Mouse (Mus musculus): ENCODE measurements around the gene Sugp2.

The Sugp2 gene

GRCm38 (mm10) chr8:70222041-70222440, 12.0 kb upstream of the Sugp2 start:
- peak; percentile 34 for DNase-seq

DNA sequence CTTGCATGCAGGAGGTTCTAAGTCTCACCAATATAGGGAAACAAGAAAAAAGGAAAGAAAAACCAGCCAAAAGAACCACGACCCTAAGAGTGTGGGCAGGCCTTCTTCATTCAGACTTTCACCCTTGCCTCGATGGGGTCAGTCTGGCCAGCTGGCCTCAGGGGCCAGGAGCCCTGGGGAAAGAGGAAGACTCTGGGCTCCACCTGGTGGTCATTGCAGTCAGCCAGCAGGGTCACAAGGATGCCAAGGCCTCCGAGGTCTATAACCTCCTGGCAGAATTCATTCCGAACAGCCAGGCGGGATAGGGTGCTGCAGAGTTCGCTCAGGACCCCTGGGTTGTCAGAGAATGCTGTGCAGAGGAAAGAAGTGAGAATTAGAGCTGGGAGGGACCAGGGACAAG, 10.7 kb upstream of the Sugp2 start:
- DNase-seq: peak; percentile 89

- no peak for DNase-seq
Measured at GRCm38 (mm10) chr8:70227997-70228396, 6.0 kb upstream of the Sugp2 start.

DNA sequence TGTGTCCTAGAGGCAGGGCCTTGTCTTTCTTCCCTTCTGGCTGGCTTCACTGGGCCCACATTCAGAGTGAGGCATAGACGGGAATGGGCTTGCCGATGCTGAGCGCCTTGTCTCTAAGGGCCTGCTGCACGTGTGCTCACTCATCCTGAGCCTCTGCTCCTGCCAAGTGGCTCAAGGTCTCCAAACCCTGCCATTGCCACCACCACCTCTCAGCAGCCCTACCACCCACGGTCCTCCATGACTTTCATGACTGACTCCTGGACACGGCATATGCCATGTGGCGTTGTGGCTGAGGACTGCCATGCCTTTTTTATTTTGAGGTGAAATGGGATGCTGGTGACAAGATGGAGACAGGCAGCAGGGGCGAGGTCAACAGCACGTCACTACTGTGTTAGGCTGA, 3.2 kb upstream of the Sugp2 start:
- no peak for DNase-seq

- DNase-seq: no peak
Measured at GRCm38 (mm10) chr8:70233606-70234005, 420 bp upstream of the Sugp2 start.

- no peak for DNase-seq
Measured at GRCm38 (mm10) chr8:70234781-70235128, 729 bp downstream of the Sugp2 start.

GRCm38 (mm10) chr8:70237842-70238241, 3.8 kb downstream of the Sugp2 start:
- no peak for DNase-seq

DNA sequence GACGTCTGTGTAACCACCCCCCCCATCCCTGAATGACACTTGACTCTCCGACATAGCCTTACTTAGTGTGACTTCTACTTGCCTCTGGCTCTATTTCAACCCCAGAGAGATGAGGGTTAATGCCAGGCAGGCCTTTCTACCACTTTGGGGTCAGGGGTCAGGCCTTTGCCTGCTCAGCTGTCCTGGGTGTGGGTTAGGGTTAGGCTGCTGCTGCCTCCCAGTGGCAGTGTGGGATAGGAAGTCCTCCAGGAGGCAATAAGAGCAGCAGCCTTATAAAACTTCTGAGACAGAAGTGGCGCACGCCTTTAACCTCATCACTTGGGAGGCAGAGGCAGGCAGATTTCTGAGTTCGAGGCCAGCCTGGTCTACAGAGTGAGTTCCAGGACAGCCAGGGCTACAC, 6.6 kb downstream of the Sugp2 start:
- peak; percentile 33 for DNase-seq

- DNase-seq: no peak
Measured at GRCm38 (mm10) chr8:70246622-70247021, 12.6 kb downstream of the Sugp2 start.

DNA sequence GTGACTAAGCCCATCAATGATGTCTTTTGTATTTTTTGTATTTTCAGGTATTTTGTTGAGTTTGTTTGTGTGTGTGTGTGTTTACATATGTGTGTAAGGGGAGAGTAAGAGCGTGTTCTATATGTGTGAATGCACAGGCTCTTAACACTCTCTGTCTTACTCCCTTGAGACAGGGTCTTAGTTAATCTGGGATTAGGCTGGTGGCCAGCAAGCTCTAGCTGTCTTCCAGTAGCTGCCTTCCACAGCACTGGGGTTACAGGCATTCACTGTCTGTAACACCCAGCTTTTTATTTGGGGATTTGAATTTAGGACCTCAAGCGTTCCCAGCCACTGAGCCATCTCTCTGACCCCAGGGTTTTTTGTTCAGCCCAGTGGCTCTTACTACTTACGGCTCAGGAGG, 13.8 kb downstream of the Sugp2 start:
- no peak for DNase-seq

DNA sequence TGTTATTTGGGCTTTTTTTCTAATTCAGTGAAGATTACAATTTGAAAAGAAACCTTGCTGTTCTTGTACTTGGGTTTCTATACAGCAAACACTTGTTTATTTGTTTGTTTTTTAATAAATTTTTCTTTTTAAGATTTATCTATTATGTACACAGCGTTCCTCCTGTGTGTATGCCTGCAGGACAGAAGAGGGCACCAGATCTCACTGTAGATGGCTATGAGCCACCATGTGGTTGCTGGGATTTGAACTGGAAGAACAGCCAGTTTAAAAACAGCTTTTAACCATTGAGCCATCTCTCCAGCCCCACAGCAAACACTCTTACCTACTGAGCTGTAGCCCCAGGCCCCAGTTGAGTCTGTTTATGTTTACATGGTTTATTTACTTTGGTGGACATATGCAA, 20.6 kb downstream of the Sugp2 start:
- no peak for DNase-seq

DNA sequence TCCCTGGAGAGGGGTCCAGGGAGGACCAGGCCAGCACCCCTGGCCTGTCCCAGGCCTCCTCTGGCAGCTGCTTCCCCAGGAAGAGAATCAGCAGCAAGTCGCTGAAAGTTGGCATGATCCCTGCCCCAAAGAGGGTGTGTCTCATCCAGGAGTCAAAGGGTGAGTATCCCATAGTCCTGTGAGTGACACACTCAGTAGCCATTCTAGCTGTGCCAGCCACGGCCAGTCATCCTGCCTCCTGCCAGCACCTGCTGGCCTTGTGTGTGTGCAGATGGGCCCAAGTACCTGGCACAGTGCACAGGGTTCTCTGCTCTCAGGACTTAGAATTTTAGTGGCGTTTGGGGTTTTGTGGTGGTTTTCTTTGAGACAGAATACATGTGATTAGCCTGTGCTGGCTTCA, 23.4 kb downstream of the Sugp2 start:
- DNase-seq: no peak

DNA sequence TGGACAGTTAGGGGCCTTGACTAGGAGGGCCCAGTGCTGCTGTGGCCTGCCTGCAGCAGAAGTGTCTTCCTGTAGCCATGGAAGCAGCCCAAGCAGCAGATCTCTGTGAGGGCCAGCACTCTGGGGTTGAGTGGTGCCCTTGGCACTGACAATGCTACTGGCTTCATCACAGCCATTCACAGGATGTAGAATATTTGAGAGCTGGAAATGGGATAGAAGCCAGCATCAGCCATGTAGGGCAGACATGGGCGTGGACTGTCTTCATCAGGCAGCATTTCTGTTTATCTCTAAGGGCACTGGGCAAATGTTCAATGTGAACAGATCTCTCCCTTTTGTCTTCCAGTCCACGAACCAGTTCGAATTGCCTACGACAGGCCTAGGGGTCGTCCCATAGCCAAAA, 24.6 kb downstream of the Sugp2 start:
- DNase-seq: no peak

- DNase-seq: no peak
Measured at GRCm38 (mm10) chr8:70259043-70259442, 25.0 kb downstream of the Sugp2 start.

DNA sequence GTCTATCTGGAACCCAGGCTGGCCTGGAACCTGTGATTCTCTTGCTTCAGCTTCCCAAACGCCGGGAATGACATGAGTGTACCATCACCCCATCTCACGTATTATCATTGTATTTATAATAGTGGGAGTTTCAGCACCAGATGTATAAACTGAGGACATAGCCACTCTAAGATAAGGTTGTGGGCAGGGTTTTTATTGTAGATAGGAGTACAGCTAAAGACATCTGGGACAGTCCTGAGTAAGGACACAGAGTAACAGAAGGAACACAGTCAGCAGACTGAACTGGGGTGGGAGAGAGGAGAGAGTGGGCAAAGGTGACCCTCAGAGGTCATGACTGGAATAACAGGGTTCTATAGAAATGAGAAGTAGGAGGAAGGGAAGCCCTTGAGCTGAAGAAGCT, 33.6 kb downstream of the Sugp2 start:
- DNase-seq: no peak

DNA sequence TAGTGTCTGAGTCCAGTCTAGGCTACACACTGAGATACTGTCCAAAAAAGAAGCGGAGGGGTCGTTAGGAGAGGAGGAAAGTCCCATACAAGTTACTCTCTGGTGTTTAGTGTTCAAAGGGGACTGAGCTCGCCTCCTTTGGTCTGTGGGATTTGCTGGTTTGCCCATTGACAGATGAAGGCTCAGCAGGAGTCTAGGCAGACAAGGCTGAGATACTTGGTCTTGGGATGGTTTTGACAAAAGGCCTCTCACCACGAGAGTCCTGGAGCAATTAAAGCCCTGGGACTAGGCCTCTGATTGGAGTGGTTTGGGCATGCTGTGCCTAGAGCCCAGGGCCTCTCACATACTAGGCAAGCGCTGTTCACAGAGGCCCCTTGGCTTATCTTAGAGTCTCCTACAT, 34.3 kb downstream of the Sugp2 start:
- DNase-seq: no peak

- DNase-seq: peak; percentile 26
Measured at GRCm38 (mm10) chr8:70268799-70269565, 35.0 kb downstream of the Sugp2 start.

DNA sequence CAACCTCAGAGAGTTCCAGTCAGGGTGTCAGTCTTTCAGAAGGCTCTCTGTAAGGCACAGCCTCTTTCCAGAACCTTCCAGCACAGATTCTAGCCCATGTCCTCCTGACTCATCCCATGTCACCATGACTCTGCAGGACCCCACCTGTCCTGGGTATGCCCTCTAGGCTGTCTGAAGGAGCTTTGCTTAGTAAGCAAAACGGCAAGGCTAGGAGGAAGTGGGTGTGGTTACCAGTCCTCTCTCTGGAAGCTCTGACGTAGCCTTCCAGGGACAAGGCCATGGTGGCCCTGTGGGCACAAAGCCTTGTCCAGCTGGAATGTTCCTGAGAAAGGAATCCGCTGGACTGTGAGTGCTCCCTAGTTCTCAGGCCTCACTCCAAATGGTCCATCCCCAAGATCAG, 38.9 kb downstream of the Sugp2 start:
- DNase-seq: peak; percentile 50

- no peak for DNase-seq
Measured at GRCm38 (mm10) chr8:70274350-70274749, 40.3 kb downstream of the Sugp2 start.

- DNase-seq: peak; percentile 39
Measured at GRCm38 (mm10) chr8:70276476-70276875, 42.5 kb downstream of the Sugp2 start.

DNA sequence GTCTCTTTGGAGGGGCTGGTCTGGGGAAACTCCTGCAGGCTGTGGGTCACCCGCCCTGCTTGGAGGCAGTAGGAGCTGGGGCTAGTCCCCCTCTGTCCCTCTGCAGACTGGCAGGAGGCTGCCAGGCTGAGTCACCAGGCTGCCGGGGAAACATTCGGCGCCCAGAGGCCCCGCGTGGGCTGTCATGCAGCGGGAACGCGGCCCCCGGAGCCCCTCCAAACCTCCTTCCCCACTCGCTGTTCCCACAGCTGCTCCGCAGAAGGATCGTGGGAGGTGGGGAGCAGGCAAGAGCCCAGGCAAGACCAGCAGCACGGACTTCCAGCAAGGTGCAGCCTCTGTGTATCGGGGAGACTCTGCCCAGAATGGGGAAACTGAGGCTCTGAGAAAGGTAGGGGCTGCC, 44.1 kb downstream of the Sugp2 start:
- DNase-seq: no peak

- no peak for DNase-seq
Measured at GRCm38 (mm10) chr8:70279266-70279665, 45.2 kb downstream of the Sugp2 start.

- no peak for DNase-seq
Measured at GRCm38 (mm10) chr8:70281001-70281400, 47.0 kb downstream of the Sugp2 start.

GRCm38 (mm10) chr8:70282603-70283135, 48.6 kb downstream of the Sugp2 start, which contains the start of gene Homer3:
Homer3 (plus strand) TSS chr8:70282827.
- peak; percentile 92 for DNase-seq
